Mouse (Mus musculus) kidney, postnatal 36 days (tissue): ENCODE data around the gene Naa80.
"Not testable (repeated sequence)": the region's sequence is repeated elsewhere in the genome, so short reads cannot be mapped to it uniquely, and the experiment has no call there.

Experiments used
- DNase-seq, 2 experiments: peaks; one replicate each; pipeline ENCODE4 v3.0.0; 2021 to 2022; ENCODE audit warnings: mixed read lengths in 2 of 2

The Naa80 gene

GRCm38 (mm10) chr9:107551117-107551889, 27.4 kb upstream of the Naa80 start, which contains the start of gene Rassf1:
TSS of gene Rassf1 (plus strand) at chr9:107551555.
- peak; percentile 84 to 89 for DNase-seq

- DNase-seq, result no peak
Observed at GRCm38 (mm10) chr9:107551890-107552355, 26.8 kb upstream of the Naa80 start.

GRCm38 (mm10) chr9:107552690-107553393, 25.8 kb upstream of the Naa80 start:
- no peak for DNase-seq

- DNase-seq, result peak in 1 of 2 experiments; percentile 58
Observed at GRCm38 (mm10) chr9:107553541-107554318, 25.0 kb upstream of the Naa80 start.

GRCm38 (mm10) chr9:107554319-107554825, 24.3 kb upstream of the Naa80 start:
- peak; percentile 96 for DNase-seq

- DNase-seq, result peak; percentile 72
Observed at GRCm38 (mm10) chr9:107555031-107555457, 23.6 kb upstream of the Naa80 start.

GRCm38 (mm10) chr9:107555701-107556100, 23.0 kb upstream of the Naa80 start:
- DNase-seq, result no peak

- DNase-seq, result no peak
Observed at GRCm38 (mm10) chr9:107556346-107556745, 22.3 kb upstream of the Naa80 start.

GRCm38 (mm10) chr9:107563029-107563581, 15.6 kb upstream of the Naa80 start, which contains the start of gene Tusc2:
TSS of gene Tusc2 (plus strand) at chr9:107563255.
- DNase-seq, result peak; percentile 97 to 99

GRCm38 (mm10) chr9:107565556-107565955, 13.1 kb upstream of the Naa80 start:
- DNase-seq, result not testable (repeated sequence)

- DNase-seq, result peak; percentile 95 to 97
Observed at GRCm38 (mm10) chr9:107566041-107566709, 12.5 kb upstream of the Naa80 start.

GRCm38 (mm10) chr9:107566855-107567254, 11.8 kb upstream of the Naa80 start:
- DNase-seq, result peak; percentile 63 to 84

GRCm38 (mm10) chr9:107567702-107568319, 10.9 kb upstream of the Naa80 start, which contains the start of gene Hyal2:
TSS of gene Hyal2 (plus strand) at chr9:107567945.
- peak; percentile 92 to 93 for DNase-seq

GRCm38 (mm10) chr9:107568331-107569261, 10.1 kb upstream of the Naa80 start:
- peak; percentile 93 to 95 for DNase-seq

GRCm38 (mm10) chr9:107569270-107569669, 9.4 kb upstream of the Naa80 start:
- DNase-seq, result peak in 1 of 2 experiments; percentile 52

- DNase-seq, result no peak
Observed at GRCm38 (mm10) chr9:107570016-107570415, 8.7 kb upstream of the Naa80 start.

GRCm38 (mm10) chr9:107570845-107571244, 7.8 kb upstream of the Naa80 start:
- no peak for DNase-seq

- DNase-seq, result peak in 1 of 2 experiments; percentile 59
Observed at GRCm38 (mm10) chr9:107571534-107572326, 7.0 kb upstream of the Naa80 start.

- no peak for DNase-seq
Observed at GRCm38 (mm10) chr9:107572327-107572662, 6.4 kb upstream of the Naa80 start.
